Mouse (Mus musculus) spleen, postnatal 36 days (tissue): ENCODE results near the gene Cep44.

Experiments used
- DNase-seq, 2 experiments: peaks; one replicate each; pipeline ENCODE4 v3.0.0; 2022; ENCODE audit warnings: low spot score in 2 of 2, mixed read lengths in 1 of 2

The Cep44 gene

GRCm38 (mm10) chr8:56486006-56486405, 64.8 kb downstream of the Cep44 start:
- DNase-seq: no peak
